ENCODE assay signal across 9 mouse cellular contexts in genomic region chr8:121934506-121934905, GRCm38 (mm10). TPM values are rescaled to one million over a fixed set of nuclear protein-coding genes. Genes with fewer than 3 reads are reported as not detected.
A peak's percentile ranks its signal among the peaks of the same experiment; 100 is the strongest.
DNase-seq lines count a peak whose midpoint lies in the region; ATAC-seq and TF ChIP-seq lines count a peak whose summit lies in the region.
"Had no signal": no experiment of that assay in that cellular context is flagged by ENCODE, and none has a peak within 500 bp of the region (broad histone marks: within the 10 kb centered on the region; RNA-seq: fewer than 3 reads in every experiment).

No protein-coding gene starts in this region.

- TF ChIP-seq CTCF in testis, adult 2 months (IDR thresholded peaks at IDR 0.05; ENCODE audit: control insufficient read depth, insufficient read depth, insufficient replicate concordance, low read depth, low read length), result peak; percentile 35; the same call in 1 of the 2 replicates

- H3K27ac ChIP-seq in testis, adult 2 months (ENCODE audit: control insufficient read depth, insufficient read depth, low read depth, low read length), result no peak overlapping the region

- TF ChIP-seq POLR2A in testis, adult 2 months (IDR thresholded peaks at IDR 0.05; ENCODE audit: control insufficient read depth, low read depth, low read length), result no peak

- H3K27me3 ChIP-seq in testis, adult 2 months (ENCODE audit: control insufficient read depth, insufficient read depth, low read length), result no peaks in the 10 kb centered on the region

- no peaks in the 10 kb centered on the region for H3K36me3 ChIP-seq in testis, adult 2 months (ENCODE audit: control insufficient read depth, insufficient read depth, low read length)

- H3K4me1 ChIP-seq in testis, adult 2 months (ENCODE audit: control insufficient read depth, insufficient read depth, low read length), result peaks cover 8% of the 10 kb centered on the region

- DNase-seq in cerebellum, postnatal 10 days, result peak; percentile 71 to 77
- DNase-seq in cerebellum, adult 8-10 months, result no peak
- no peak for DNase-seq in testis, postnatal 10 days (ENCODE audit: low spot score)
- DNase-seq in kidney, postnatal 4 days, result peak; percentile 51 to 65
- peak; percentile 19 to 27 for DNase-seq in natural killer cell, adult 2 months (ENCODE audit: low spot score in 2 of 2)
- DNase-seq in left cerebral cortex, adult 11 months (ENCODE audit: low spot score), result no peak

- H3K4me3 ChIP-seq in testis, adult 2 months (ENCODE audit: control insufficient read depth, low read depth, low read length), result no peak overlapping the region

- ATAC-seq in erythroid progenitor cell, adult 5-6 weeks (replicated peaks; ENCODE audit: low FRiP score, poor library complexity, severe bottlenecking), result 0 out of 2 replicates have a peak, but pooled peaks have one; percentile 46

RNA-seq across cellular contexts. Expression of gene Car5a, which starts 10.2 kb away (rescaled TPM):
- not detected in 2 replicates for polyA plus RNA-seq in testis, adult 2 months (2012; rRNA removed)
- total RNA-seq in erythroid progenitor cell, adult 5-6 weeks (2015; ENCODE audit: low replicate concordance), result not detected in 2 replicates
- total RNA-seq in erythroid progenitor cell, adult 5-6 weeks (2017; ENCODE audit: low replicate concordance), result not detected in 2 replicates
- polyA plus RNA-seq: heart, embryonic 16.5 days had no signal

RNA-seq across cellular contexts. Expression of gene Banp, which starts 15.0 kb away (rescaled TPM):
- 15.6 and 18.6 TPM in 2 replicates for polyA plus RNA-seq in testis, adult 2 months (2012; rRNA removed)
- 16.3 and 41.1 TPM in 2 replicates for total RNA-seq in erythroid progenitor cell, adult 5-6 weeks (2015; ENCODE audit: low replicate concordance)
- total RNA-seq in erythroid progenitor cell, adult 5-6 weeks (2017; ENCODE audit: low replicate concordance), result 42.2 and 94.6 TPM in 2 replicates

RNA-seq across cellular contexts. Expression of gene Slc7a5, which starts 27.0 kb away (rescaled TPM):
- polyA plus RNA-seq in testis, adult 2 months (2012; rRNA removed), result 84.9 and 104 TPM in 2 replicates
- total RNA-seq in erythroid progenitor cell, adult 5-6 weeks (2015; ENCODE audit: low replicate concordance), result 204 and 216 TPM in 2 replicates
- 167 and 189 TPM in 2 replicates for total RNA-seq in erythroid progenitor cell, adult 5-6 weeks (2017; ENCODE audit: low replicate concordance)

Comparison
In these comparisons a context has a peak if more than half of its experiments do, and no peak if none do; other contexts are left out.
1. DNase-seq: peak in cerebellum, postnatal 10 days (2 of 2), kidney, postnatal 4 days (2 of 2) and natural killer cell, adult 2 months (2 of 2); none in cerebellum, adult 8-10 months (single experiment), testis, postnatal 10 days (single experiment) and left cerebral cortex, adult 11 months (single experiment).